Mouse (Mus musculus): Measurements from ENCODE around the gene Obscn.

Obscn gene

GRCm38 (mm10) chr11:59138537-59139486, 2.6 kb upstream of the Obscn start:
- DNase-seq, result no peak

GRCm38 (mm10) chr11:59136994-59137706, 948 bp upstream of the Obscn start:
- DNase-seq, result no peak

- DNase-seq, result no peak
Measured at GRCm38 (mm10) chr11:59135051-59135820, 966 bp downstream of the Obscn start.

GRCm38 (mm10) chr11:59134373-59134997, 1.7 kb downstream of the Obscn start:
- no peak for DNase-seq

- no peak for DNase-seq
Measured at GRCm38 (mm10) chr11:59132065-59132464, 4.1 kb downstream of the Obscn start.

GRCm38 (mm10) chr11:59131348-59131919, 4.8 kb downstream of the Obscn start:
- no peak for DNase-seq

- DNase-seq, result no peak
Measured at GRCm38 (mm10) chr11:59130782-59131181, 5.4 kb downstream of the Obscn start.

- DNase-seq, result no peak
Measured at GRCm38 (mm10) chr11:59105945-59106344, 30.3 kb downstream of the Obscn start.

- DNase-seq, result no peak
Measured at GRCm38 (mm10) chr11:59102324-59102723, 33.9 kb downstream of the Obscn start.

- DNase-seq, result peak; percentile 15
Measured at GRCm38 (mm10) chr11:59098339-59098738, 37.9 kb downstream of the Obscn start.

- no peak for DNase-seq
Measured at GRCm38 (mm10) chr11:59097770-59098169, 38.4 kb downstream of the Obscn start.

- no peak for DNase-seq
Measured at GRCm38 (mm10) chr11:59094213-59094612, 42.0 kb downstream of the Obscn start.

GRCm38 (mm10) chr11:59087581-59087980, 48.6 kb downstream of the Obscn start:
- DNase-seq, result no peak

- no peak for DNase-seq
Measured at GRCm38 (mm10) chr11:59085200-59085599, 51.0 kb downstream of the Obscn start.

GRCm38 (mm10) chr11:59083125-59083524, 53.1 kb downstream of the Obscn start:
- DNase-seq, result no peak

GRCm38 (mm10) chr11:59078311-59078710, 57.9 kb downstream of the Obscn start:
- DNase-seq, result peak; percentile 3

GRCm38 (mm10) chr11:59070321-59070720, 65.9 kb downstream of the Obscn start:
- no peak for DNase-seq

GRCm38 (mm10) chr11:59068922-59069321, 67.3 kb downstream of the Obscn start:
- no peak for DNase-seq

- no peak for DNase-seq
Measured at GRCm38 (mm10) chr11:59068433-59068832, 67.8 kb downstream of the Obscn start.

GRCm38 (mm10) chr11:59067921-59068320, 68.3 kb downstream of the Obscn start:
- DNase-seq, result no peak

GRCm38 (mm10) chr11:59058025-59058424, 78.2 kb downstream of the Obscn start:
- DNase-seq, result no peak

- no peak for DNase-seq
Measured at GRCm38 (mm10) chr11:59051031-59051430, 85.2 kb downstream of the Obscn start.

Data from cerebellum, adult 8-10 months (tissue).